Mouse (Mus musculus): ENCODE data around the gene Atrn.

- TF ChIP-seq EP300 (IDR thresholded peaks at IDR 0.05) (no peak), CTCF (IDR thresholded peaks at IDR 0.05) (no peak)
Observed at GRCm38 (mm10) chr2:130898783-130899182, 7.5 kb upstream of the Atrn start.
